Mouse (Mus musculus): ENCODE measurements around the gene Rassf7. TPM values are rescaled to one million over a fixed set of nuclear protein-coding genes. Genes with fewer than 3 reads are reported as not detected.

Rassf7 gene
- 34.4 and 45.7 TPM in 2 replicates for polyA plus RNA-seq (2014; fragmentation: Nextera tagmentation; extraction: Ambion mirVana)

- WGBS: under 1% methylated on average over 40 of the region's 41 CpGs
Measured at GRCm38 (mm10) chr7:141215101-141215879, at the start of gene Rassf7. Rassf7 (plus strand) TSS chr7:141215860.

DNA sequence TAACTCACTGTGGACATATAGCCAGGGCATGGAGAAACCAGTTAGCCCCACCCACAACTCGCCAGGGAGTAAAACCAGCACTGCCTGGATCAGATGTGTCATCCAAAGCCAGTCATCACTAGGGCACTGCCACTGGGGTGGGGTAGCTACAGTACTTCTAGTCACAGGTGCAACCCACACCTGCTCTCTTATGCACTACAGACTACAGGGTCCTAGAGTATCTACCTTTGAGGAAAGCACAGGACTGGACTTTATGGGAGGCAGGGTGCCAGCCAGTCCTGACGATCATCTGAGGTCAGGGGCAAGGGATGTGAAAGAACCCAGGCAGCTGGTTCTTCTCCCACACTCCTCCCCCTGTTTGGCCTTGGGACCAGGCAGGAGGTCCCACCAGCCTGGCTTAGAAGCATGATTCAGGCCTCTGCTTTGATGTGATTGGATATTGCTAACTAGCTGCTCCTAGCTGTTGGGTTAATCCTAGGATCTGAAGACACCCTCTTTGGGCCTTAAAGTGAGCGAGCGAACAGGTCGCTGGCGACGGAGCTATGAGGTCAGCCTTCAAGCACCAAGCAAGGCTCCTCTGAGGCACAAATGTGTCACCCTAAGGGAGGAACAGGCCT is 47.7 kb upstream of the Rassf7 start:
- ATAC-seq (ENCODE audit: insufficient read depth, low FRiP score, low TSS enrichment) (no peak), DNase-seq (ENCODE audit: low spot score) (no peak)
- WGBS: 23% methylated on average over 7 of the region's 7 CpGs
- H3K4me3 ChIP-seq (ENCODE audit: low read depth, low read length): peak overlapping the region; percentile 26
- peak overlapping the region; percentile 47 for H3K4me2 ChIP-seq (ENCODE audit: low read depth)
- no peaks in the 10 kb centered on the region; the same call in 1 of the 2 replicates for H3K36me3 ChIP-seq (ENCODE audit: control insufficient read depth, insufficient read depth, low read length)
- peak overlapping the region; percentile 59 for H3K9ac ChIP-seq (ENCODE audit: low read length)
- peaks cover 14% of the 10 kb centered on the region for H3K4me1 ChIP-seq (ENCODE audit: control insufficient read depth, insufficient read depth, low read length)
- H3K27me3 ChIP-seq (ENCODE audit: control insufficient read depth, insufficient read depth, low read length): no peaks in the 10 kb centered on the region
- no peaks in the 10 kb centered on the region for H3K9me3 ChIP-seq (ENCODE audit: control insufficient read depth, low read length)
- no peak overlapping the region for H3K27ac ChIP-seq (ENCODE audit: low read depth, low read length)

More at GRCm38 (mm10) chr7:141215101-141215879, at the start of gene Rassf7:
- DNase-seq (ENCODE audit: low spot score) (peak; percentile 96), ATAC-seq (ENCODE audit: insufficient read depth, low FRiP score, low TSS enrichment) (peak; percentile 96)
- Histone ChIP-seq H3K9ac (ENCODE audit: low read length) (peak within 1 kb of the TSS; percentile 75), H3K27me3 (ENCODE audit: control insufficient read depth, insufficient read depth, low read length) (no peaks in the 10 kb centered on the region), H3K27ac (ENCODE audit: low read depth, low read length) (peak within 1 kb of the TSS; percentile 95), H3K4me2 (ENCODE audit: low read depth) (peak within 1 kb of the TSS; percentile 80), H3K4me1 (ENCODE audit: control insufficient read depth, insufficient read depth, low read length) (peaks cover 11% of the 10 kb centered on the region), H3K4me3 (ENCODE audit: low read depth, low read length) (peak within 1 kb of the TSS; percentile 70), H3K9me3 (ENCODE audit: control insufficient read depth, low read length) (no peaks in the 10 kb centered on the region), H3K36me3 (ENCODE audit: control insufficient read depth, insufficient read depth, low read length) (no peaks in the 10 kb centered on the region; the same call in 1 of the 2 replicates)

- Histone ChIP-seq H3K27ac (ENCODE audit: low read depth, low read length) (no peak overlapping the region), H3K36me3 (ENCODE audit: control insufficient read depth, insufficient read depth, low read length) (no peaks in the 10 kb centered on the region), H3K27me3 (ENCODE audit: control insufficient read depth, insufficient read depth, low read length) (no peaks in the 10 kb centered on the region), H3K4me3 (ENCODE audit: low read depth, low read length) (peak overlapping the region; percentile 26), H3K9me3 (ENCODE audit: control insufficient read depth, low read length) (no peaks in the 10 kb centered on the region), H3K4me1 (ENCODE audit: control insufficient read depth, insufficient read depth, low read length) (peaks cover 17% of the 10 kb centered on the region), H3K4me2 (ENCODE audit: low read depth) (peak overlapping the region; percentile 47), H3K9ac (ENCODE audit: low read length) (peak overlapping the region; percentile 59)
- peak; percentile 24 for DNase-seq (ENCODE audit: low spot score)
- 7% methylated on average over 22 of the region's 22 CpGs for WGBS
- ATAC-seq (ENCODE audit: insufficient read depth, low FRiP score, low TSS enrichment): no peak
Measured at GRCm38 (mm10) chr7:141168518-141168953, 47.1 kb upstream of the Rassf7 start.

DNA sequence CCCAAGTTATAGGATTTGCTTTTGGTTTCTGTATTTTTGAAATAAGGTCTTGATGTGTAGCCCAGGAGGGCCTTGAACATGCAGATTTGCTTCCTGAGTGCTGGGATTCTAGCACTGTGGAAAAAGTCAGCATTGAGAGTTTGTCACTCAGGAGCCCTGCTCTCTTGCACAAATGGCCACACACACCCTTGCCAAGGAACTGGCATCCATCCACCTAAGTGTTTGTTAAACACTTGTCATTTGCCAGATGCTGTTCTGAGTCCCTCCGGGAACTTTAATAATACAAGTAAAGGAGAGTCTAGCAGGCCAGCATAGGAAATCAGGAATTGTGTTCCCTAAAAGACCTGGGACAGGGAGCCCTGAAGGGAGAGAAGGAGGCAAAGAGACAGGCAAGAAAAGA is 46.4 kb upstream of the Rassf7 start:
- no peak for DNase-seq (ENCODE audit: low spot score)
- no peak for ATAC-seq (ENCODE audit: insufficient read depth, low FRiP score, low TSS enrichment)
- Histone ChIP-seq H3K9me3 (ENCODE audit: control insufficient read depth, low read length) (no peaks in the 10 kb centered on the region), H3K27me3 (ENCODE audit: control insufficient read depth, insufficient read depth, low read length) (no peaks in the 10 kb centered on the region), H3K27ac (ENCODE audit: low read depth, low read length) (no peak overlapping the region), H3K4me3 (ENCODE audit: low read depth, low read length) (no peak overlapping the region), H3K4me1 (ENCODE audit: control insufficient read depth, insufficient read depth, low read length) (peaks cover 17% of the 10 kb centered on the region), H3K4me2 (ENCODE audit: low read depth) (no peak overlapping the region), H3K36me3 (ENCODE audit: control insufficient read depth, insufficient read depth, low read length) (no peaks in the 10 kb centered on the region), H3K9ac (ENCODE audit: low read length) (no peak overlapping the region)
- 81% methylated on average over 1 of the region's 1 CpGs for WGBS

GRCm38 (mm10) chr7:141169866-141170265 is 45.8 kb upstream of the Rassf7 start:
- DNase-seq (ENCODE audit: low spot score) (no peak), ATAC-seq (ENCODE audit: insufficient read depth, low FRiP score, low TSS enrichment) (no peak)
- H3K27ac ChIP-seq (ENCODE audit: low read depth, low read length): no peak overlapping the region
- H3K4me2 ChIP-seq (ENCODE audit: low read depth): no peak overlapping the region
- no peaks in the 10 kb centered on the region for H3K27me3 ChIP-seq (ENCODE audit: control insufficient read depth, insufficient read depth, low read length)
- H3K9ac ChIP-seq (ENCODE audit: low read length): no peak overlapping the region
- H3K9me3 ChIP-seq (ENCODE audit: control insufficient read depth, low read length): no peaks in the 10 kb centered on the region
- H3K36me3 ChIP-seq (ENCODE audit: control insufficient read depth, insufficient read depth, low read length): no peaks in the 10 kb centered on the region
- H3K4me3 ChIP-seq (ENCODE audit: low read depth, low read length): no peak overlapping the region
- H3K4me1 ChIP-seq (ENCODE audit: control insufficient read depth, insufficient read depth, low read length): peaks cover 17% of the 10 kb centered on the region

GRCm38 (mm10) chr7:141172116-141173006 is 43.3 kb upstream of the Rassf7 start, which contains the start of gene Rnh1:
Rnh1 (minus strand) TSS chr7:141172857.
- H3K4me1 ChIP-seq (ENCODE audit: control insufficient read depth, insufficient read depth, low read length): peaks cover 17% of the 10 kb centered on the region
- no peaks in the 10 kb centered on the region for H3K36me3 ChIP-seq (ENCODE audit: control insufficient read depth, insufficient read depth, low read length)
- H3K27me3 ChIP-seq (ENCODE audit: control insufficient read depth, insufficient read depth, low read length): no peaks in the 10 kb centered on the region
- H3K9ac ChIP-seq (ENCODE audit: low read length): peak within 1 kb of the TSS; percentile 47
- H3K4me3 ChIP-seq (ENCODE audit: low read depth, low read length): peak within 1 kb of the TSS; percentile 36
- WGBS: 4% methylated on average over 55 of the region's 55 CpGs
- peak within 1 kb of the TSS; percentile 79 for H3K27ac ChIP-seq (ENCODE audit: low read depth, low read length)
- DNase-seq (ENCODE audit: low spot score) (peak; percentile 96), ATAC-seq (ENCODE audit: insufficient read depth, low FRiP score, low TSS enrichment) (peak; percentile 97)
- peak within 1 kb of the TSS; percentile 60 for H3K4me2 ChIP-seq (ENCODE audit: low read depth)
- H3K9me3 ChIP-seq (ENCODE audit: control insufficient read depth, low read length): no peaks in the 10 kb centered on the region

DNA sequence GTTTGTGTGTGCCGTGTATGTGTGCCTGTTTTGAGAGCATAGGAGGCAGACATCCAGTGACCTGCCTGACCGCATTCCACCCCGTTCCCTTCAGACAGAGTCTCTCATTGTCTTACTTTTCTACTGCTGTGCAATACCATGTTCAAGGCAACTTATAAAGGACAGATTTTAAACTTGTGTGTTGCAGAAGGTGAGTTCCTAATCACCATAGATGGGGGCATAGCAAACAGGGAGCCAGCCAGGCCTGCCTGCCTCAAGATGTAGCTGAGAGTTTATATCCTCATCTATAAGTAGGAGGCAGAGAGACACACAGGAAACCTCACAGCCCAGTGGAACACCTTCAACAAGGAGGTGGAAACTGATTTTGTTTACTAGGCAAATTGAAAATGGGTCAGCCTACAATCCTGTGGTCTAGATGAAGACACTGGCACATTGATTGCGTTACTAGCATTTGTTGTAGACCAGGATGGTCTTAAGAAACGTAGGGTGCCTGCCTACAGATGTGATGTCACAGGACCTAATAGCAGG is 42.3 kb upstream of the Rassf7 start:
- Histone ChIP-seq H3K4me3 (ENCODE audit: low read depth, low read length) (0 out of 2 replicates have a peak overlapping the region, but pooled peaks have one; percentile 36), H3K27ac (ENCODE audit: low read depth, low read length) (no peak overlapping the region), H3K4me2 (ENCODE audit: low read depth) (peak overlapping the region; percentile 60), H3K4me1 (ENCODE audit: control insufficient read depth, insufficient read depth, low read length) (peaks cover 9% of the 10 kb centered on the region), H3K36me3 (ENCODE audit: control insufficient read depth, insufficient read depth, low read length) (no peaks in the 10 kb centered on the region), H3K9me3 (ENCODE audit: control insufficient read depth, low read length) (no peaks in the 10 kb centered on the region), H3K27me3 (ENCODE audit: control insufficient read depth, insufficient read depth, low read length) (no peaks in the 10 kb centered on the region), H3K9ac (ENCODE audit: low read length) (peak overlapping the region; percentile 47)
- ATAC-seq (ENCODE audit: insufficient read depth, low FRiP score, low TSS enrichment) (no peak), DNase-seq (ENCODE audit: low spot score) (peak; percentile 3)
- 87% methylated on average over 5 of the region's 5 CpGs for WGBS

DNA sequence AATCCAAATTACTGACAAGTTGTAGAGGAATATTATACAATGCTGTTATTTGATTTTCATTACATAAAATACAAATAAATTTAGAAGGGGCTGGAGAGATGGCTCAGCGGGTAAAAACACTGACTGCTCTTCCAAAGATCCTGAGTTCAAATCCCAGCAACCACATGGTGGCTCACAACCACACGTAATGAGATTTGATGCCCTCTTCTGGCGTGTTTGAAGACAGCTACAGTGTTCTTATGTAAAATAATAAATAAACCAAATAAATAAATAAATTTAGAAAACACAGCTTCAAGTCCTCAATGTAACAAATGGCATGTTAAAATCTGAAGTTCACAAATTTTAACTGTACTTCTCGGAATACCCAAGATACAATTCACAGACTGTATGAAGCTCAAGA is 40.6 kb upstream of the Rassf7 start:
- Histone ChIP-seq H3K4me2 (ENCODE audit: low read depth) (no peak overlapping the region), H3K36me3 (ENCODE audit: control insufficient read depth, insufficient read depth, low read length) (no peaks in the 10 kb centered on the region), H3K27ac (ENCODE audit: low read depth, low read length) (no peak overlapping the region), H3K27me3 (ENCODE audit: control insufficient read depth, insufficient read depth, low read length) (no peaks in the 10 kb centered on the region), H3K9ac (ENCODE audit: low read length) (no peak overlapping the region), H3K4me3 (ENCODE audit: low read depth, low read length) (no peak overlapping the region), H3K4me1 (ENCODE audit: control insufficient read depth, insufficient read depth, low read length) (peaks cover 6% of the 10 kb centered on the region), H3K9me3 (ENCODE audit: control insufficient read depth, low read length) (no peaks in the 10 kb centered on the region)
- 84% methylated on average over 4 of the region's 4 CpGs for WGBS
- DNase-seq (ENCODE audit: low spot score): peak; percentile 3
- ATAC-seq (ENCODE audit: insufficient read depth, low FRiP score, low TSS enrichment): no peak
